Mouse (Mus musculus) cerebellum, postnatal 4 days (tissue): ENCODE data around the gene Lax1.
"Not testable (repeated sequence)": the region's sequence is repeated elsewhere in the genome, so short reads cannot be mapped to it uniquely, and the experiment has no call there.

Experiments used
- DNase-seq, 2 experiments: peaks; one replicate each; pipeline ENCODE4 v3.0.0; 2022; ENCODE audit warnings: low spot score in 2 of 2, mixed read lengths in 1 of 2

Lax1 gene

DNA sequence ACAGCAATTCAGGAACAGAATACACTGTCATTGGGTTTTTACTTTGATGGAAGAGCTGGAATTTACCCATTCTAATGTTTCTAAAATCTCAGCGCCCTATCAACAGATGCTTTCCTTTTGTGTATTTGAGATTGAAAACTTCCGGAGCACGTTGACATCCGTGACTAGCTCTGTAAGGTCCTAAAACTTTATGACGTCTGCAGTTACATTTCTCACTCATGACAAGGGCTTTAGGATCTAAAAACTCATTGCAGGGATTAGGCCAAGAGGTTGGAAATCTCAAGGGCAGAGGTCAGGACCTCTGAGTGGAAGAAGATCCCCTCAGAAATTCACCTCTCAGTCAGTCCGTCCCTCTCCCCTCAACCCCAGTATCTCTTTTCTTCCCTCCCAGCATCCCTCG is 1.6 kb downstream of the Lax1 start:
- DNase-seq, result no peak

DNA sequence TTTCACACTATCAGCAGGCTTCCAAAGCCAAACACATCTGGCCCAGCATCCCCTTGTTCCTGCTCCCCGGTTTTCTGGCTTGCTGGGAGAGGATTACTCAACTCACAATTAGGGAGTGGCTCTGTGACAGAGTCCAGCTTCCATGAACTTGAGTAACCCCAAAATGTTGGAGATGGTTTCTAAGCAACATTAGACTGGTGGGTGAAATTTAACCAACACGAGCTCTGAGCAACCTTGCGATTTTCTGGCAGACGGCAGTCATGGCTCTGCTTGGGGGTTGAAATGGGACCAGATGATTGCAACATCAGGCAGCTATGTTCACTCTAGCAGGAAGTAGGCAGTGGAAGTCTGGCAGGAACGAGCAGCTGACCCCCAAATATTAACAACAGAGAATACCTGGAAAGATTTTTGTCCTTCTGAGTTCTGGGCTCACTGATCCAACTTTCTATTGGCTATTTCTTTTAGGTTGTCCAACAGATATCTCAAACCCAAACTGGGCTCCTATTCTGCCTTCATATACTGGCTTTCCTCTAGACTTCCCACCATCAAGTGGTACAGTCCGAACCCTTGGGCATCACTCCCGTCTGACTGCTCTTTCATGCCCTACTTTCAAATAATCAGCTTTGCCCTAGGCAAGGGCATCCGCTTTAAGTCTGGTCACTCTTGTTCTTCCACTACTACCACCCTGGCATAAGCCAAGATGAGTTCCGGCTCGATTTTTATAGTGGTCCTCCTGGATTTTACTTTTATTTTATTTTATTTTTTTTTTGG is 4.0 kb downstream of the Lax1 start:
- DNase-seq, result no peak

DNA sequence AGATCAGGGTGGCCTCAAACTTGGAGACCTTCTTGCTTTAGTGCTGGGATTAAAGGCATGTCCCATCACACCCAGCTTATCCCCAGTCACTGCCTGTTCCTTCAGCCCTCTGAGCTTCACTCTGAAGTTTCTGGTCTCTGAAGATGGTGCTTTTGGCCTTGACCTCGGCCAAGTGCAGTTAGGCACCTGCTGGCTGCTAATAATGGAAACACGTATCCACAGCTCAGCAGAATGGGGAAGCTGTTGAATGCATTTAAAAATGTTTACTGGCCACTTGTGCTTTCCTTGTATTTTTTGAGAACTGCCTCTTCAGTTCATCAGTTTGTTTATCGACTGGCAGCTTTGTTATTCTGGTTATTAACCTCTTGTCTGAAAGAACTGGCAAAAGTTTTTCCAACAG is 18.1 kb downstream of the Lax1 start:
- DNase-seq, result no peak

DNA sequence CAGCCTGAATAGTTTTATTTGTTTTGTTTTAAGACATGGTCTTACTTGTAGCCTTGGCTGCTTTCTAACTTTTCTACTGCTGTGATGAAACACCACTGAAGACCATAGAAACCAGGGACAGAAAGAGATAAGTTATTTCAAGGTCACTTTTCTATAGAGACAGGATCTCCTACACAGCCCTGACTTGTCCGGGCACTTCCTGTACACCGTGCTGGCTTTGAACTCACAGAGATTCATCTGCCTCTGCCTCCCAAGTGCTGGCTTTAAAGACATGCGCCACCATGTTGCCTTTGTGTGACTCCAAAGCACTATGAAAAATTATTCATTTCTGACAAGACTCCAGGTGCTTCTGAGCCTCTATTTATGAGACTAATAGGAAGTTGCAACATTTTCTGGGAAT is 18.6 kb downstream of the Lax1 start:
- DNase-seq, result no peak

DNA sequence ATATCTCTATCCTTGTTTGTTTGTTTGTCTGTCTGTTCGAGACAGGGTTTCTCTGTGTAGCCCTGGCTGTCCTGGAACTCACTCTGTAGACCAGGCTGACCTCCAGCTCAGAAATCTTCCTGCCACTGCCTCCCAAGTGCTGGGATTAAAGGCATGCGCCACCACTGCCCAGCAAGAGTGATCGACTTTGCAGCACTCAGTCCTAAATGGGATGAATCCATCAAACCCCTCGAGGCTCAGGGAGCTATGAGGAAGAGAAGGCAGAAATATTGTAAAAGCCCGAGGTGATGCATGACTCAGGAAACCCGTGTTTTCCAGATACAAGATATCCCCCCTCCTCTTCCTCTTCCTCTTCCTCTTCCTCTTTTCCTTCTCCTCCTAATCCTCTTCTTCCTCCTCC is 19.1 kb downstream of the Lax1 start:
- no peak for DNase-seq

DNA sequence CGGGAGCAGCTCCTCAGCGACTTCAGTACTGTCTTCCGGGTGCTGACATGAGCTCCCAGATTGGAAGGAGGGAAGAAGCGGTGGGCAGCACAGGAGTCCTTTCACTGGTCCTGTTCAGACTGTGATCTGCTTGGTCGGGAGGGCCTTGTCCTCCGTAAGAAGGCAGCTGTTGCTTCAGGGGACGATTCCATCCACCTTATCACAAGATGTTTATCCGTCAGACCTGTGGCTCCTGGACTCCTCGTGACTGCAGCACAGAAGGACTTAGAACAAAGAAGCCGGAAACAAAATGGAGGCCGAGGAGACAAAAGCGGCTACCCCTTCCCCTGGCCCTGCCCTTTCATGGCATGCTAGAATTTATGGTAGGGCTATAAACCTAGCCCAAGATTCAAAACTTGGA is 19.7 kb downstream of the Lax1 start:
- no peak for DNase-seq

DNA sequence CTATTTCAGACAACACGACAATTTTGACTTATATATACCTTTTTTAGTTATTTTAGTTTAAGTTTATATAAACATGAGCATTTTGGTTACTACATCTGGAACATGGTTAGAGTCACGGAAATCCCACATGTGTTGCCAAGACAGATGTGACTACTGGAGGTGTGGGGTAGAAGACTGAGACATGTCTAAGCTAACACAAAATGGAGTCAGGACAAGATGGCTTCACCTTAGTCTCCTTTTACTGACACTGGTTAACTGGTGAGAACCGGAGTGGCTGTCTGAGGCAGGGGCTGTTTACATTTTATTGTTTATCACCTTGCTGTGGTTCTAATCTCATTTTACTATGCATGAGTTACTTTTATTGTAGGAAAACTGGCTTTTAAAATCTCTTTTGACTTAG is 21.3 kb downstream of the Lax1 start:
- no peak for DNase-seq

DNA sequence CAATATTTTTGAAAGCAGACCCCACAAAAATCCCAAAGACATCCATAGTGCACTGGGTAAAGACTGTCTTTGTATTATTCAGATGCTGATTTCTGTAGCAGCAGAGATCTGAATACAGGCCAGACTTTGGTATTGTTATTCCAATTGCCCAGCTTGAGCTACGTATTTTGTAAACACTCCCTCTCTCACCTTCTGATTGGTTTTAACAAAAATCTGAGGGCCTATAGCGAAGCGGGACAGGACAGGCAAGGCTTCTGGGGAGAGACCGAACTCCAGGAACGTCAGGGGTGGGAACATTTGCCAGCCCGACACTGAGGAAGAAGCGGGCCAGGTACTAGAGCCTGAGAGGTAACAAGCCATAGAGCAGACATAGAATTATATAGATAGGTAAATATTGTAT is 22.2 kb downstream of the Lax1 start:
- no peak for DNase-seq

DNA sequence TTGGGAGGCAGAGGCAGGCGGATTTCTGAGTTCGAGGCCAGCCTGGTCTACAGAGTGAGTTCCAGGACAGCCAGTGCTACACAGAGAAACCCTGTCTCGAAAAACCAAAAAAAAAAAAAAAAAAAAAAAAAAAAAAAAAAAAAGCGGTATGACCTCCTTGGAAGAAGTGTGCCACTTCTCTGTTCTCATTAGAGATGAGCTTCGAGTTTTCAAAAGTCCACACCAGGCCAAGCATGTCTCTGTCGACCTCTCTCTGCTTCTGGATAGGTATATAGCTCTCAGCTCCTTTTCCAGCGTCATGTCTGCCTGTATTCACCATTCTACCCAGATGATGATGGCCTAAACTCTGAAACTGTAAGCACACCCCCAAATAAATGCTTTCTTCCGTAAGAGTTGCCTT is 24.2 kb downstream of the Lax1 start:
- DNase-seq, result not testable (repeated sequence)

DNA sequence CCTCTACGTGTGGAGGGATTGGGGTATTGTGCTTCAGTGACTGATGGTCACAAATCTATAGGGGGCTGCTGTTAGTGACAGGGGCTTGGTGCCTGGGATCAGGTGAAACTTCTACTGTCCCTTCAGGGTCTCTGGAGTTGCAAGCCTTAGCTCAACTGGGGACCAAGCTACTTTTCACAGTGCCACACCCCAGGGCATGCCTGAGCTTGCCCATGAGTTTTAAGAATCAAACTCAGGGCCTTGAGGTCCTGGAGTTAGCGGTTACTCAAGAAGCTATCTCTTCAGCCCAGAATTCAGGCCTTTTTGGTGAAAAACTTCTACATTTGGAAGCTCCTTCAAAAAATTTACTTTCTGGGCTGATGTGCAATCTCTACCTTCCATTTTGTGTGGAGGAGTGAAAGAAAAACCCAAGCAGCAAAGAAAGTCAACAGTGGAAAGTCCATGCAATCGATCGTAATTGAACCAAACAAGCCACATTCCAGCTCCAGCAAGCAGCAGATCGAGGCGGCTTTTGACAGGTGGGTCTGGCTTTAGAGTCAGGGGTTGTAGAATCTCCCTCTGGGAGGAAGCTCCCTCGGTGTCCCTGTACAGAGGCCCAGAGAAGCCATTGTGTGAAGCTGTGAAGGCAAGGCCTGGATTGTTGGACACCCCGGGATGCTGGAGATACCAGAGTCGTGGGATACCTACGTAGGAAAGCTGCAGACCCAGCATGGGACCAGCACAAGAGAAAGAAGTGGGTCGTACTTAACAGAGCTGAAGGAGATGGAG is 25.5 kb downstream of the Lax1 start:
- DNase-seq, result no peak

DNA sequence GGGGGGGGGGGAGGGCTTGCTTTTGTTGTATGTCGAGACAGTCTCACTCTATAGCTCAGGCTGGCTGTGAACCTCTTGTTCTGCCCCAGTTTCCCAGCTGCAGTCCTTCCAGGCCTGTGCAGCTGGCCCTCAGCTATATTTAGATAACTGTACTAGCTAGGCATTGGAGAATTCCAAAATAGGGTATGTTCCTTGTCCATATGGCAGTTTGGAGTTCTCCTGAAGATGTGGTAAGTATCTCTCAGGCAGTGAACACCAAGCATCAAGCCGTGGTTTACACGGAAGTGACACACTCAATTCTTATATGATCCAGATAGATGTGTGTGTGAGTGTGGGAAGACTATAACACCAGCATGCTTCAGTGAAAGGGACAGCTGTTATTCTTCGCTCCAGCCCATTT is 26.5 kb downstream of the Lax1 start:
- no peak for DNase-seq

DNA sequence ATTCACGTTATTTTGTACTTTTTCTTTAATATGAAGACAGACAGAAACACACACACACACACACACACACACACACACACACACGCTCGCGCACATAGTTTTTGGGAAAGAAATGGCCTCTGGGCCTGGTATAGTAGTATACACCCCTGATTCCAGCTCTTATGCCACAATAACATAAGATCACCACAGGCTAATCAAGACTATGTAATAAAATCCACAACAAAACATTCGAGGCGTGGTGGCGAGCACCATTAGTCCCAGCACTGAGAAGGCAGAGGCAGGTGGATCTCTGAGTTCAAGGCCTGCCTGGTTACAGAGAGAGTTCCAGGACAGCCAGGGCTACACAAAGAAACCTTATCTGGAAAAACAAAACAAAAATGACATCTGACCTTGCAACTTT is 27.0 kb downstream of the Lax1 start:
- no peak for DNase-seq

DNA sequence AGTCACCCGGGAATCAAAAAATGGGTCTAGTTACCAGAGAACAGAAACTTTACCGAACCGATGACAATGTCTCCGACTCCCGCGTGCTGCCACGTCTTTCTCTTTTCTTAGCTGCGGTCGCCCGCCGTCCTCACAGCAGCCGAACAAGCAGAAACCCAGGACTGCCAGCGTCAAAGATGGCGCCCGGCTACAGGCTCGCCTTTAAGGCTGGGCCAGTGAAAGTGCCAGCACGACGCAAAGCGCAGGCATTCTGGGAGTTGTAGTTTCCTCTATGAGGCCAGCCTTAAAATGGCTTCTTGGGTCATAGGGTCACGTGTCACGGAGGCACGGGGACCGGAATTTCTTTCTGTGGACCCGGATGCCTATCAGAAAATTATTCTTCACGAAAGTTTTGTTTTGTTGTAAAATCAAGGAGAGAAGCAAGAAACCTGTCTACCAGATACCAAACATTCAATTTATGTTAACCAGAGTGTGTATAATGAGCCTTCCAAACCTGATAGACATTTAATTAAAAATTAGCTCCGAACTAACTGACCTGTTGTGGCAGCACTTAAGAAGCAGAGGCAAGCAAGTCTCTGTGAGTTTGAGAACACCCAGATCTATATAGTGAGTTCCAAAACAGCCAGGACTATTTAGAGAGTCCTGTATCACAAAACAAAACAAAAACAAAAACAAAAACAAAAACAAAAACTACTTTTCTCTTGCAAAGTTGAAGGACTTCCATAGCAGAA is 28.5 kb downstream of the Lax1 start, which contains the start of gene Gm38394:
Gene Gm38394, minus strand, starts transcription at position 116 of the 731 bp plus-strand sequence.
- peak; percentile 74 to 86 for DNase-seq

DNA sequence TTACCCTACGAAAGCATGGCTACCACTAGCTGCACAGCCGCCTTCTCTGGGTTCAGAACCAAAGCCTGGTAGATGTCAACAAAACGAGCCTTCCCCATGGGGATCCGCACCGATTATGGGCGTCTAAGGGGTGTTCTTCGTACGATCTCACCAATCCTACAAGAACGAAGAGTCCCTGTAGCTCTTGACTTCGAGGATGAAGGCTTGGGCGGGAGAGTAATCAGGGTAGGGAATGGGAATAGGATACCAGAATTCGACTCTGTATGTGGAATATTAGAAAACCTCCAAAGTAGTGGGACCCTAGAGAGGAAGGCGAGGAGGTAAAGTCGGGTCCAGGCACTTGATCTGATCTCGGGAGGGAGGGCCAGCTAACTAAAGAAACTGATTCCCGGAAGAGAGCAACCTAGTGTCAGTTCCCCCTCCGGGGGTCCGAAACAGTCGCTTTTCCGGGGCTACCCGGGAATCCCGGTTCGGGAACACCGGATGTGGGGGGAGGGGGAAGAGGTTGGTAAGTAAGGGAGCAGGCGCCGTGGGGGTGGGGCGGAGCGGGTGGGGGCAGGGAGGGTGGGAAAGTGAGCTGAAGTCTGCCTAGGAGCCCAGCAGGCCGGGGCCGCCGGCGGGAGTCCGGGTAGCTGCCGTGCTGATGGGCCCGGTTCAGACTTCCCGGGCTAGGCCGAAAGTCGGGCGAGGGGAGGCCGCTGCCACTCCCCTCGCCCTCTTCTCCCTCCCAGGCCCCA is 29.3 kb downstream of the Lax1 start, which contains the start of gene Zbed6:
Gene Zbed6, minus strand, starts transcription at position 420 of the 737 bp plus-strand sequence.
- peak; percentile 52 to 73 for DNase-seq

DNA sequence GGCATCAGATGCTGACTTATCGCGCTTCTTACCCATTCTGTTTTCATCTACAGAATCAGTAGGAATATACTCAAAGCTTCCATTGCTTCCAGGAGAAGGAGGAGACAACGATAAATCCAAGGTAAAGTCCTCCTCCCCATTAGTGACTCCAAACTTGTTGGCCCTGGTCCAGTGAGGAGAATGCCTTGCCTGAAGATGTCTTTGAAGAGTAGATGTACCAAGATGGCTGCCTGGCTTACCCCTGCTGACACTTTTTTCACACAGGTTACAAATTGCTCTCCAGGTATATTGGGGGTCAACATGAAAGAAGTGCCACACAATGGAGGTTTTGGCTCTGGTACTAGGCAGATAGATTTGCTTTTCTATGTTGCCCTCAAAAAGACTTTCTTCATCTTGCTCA is 31.0 kb downstream of the Lax1 start:
- DNase-seq, result no peak

DNA sequence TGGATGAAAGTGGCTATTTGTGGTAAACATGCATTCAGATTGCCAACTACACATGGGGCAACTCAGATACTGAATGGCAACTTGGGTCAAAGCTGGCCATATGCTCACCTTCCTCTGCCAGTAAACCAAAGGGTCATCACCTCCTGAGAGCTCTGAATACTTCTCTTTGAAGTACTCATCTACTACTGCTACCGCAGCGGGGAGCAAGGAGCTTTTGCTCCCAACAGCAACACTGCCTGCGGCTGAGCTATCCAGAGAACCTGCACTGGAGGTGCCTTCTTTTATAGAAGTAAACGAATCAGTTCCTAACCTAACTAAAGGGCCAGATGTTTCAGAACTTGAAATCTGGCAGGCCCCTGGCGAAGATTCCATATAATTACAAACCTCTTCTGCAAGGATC is 33.1 kb downstream of the Lax1 start:
- no peak for DNase-seq

DNA sequence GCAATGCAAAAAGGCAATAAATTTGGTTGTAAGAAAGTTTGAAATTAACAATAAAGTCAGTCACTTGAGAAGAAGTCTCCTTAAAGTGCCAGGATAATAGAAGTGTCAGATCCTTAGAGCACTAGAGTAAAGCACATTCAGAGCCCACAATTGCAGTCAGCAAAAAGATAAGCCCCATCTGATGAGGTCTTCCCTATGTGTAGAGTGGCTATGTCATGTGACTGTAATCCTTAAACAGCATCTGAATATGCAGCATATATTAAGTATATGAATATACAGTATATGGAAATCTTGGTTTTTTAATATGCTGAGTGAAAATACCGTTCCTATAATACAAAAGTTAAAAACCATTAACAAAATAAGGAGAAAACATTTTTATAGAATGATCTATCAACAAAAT is 36.9 kb downstream of the Lax1 start:
- DNase-seq, result no peak

DNA sequence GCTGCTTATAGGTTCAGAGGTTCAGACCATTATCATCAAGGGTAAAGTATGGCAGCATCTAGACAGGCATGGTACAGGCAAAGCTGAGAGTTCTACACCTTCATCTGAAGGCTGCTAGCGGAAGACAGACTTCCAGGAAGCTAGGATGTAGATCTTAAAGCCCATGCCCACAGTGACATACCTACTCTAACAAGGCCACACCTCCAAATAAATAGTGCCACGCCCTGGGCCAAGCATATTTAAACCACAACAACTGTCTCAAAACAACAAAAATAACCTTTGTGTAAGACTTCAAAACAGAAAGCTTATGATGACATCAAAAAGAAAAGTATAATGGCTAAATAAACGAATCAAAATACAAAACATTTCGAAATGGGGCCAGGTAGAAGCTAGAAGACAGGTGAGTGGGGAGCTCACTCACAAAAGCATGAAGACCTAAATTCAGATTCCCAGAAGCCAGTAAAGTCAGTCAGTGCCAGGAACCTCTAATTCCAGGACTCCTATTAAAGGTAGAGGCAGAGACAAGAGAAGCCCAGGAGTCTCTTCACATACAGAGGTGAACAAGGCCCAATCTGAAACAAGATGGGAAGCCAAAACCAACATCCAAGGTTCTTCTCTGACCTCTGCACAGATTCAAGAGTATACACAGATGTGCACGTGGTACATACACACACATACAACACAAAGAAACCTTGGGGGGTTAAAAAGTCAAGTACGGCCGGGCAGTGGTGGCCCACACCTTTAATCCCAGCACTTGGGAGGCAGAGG is 39.4 kb downstream of the Lax1 start:
- no peak for DNase-seq

DNA sequence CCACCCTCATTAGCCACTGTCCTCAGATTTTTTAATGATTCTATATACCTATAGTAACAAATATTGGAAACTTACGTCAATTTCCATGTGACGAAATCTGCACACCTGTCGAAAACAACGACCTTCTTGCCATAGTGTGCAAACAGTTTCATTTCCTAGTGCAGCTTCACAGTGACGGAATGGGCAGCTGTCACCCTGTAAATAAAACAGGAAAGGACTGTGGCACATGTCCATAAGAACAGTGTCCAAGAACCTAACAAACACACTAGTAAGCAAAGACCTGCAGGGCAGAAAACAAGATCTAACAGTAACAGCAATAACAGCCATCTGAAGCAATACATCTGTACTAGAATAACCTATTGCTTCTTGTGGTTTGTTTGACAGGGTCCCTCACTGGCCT is 44.3 kb downstream of the Lax1 start:
- DNase-seq, result no peak

DNA sequence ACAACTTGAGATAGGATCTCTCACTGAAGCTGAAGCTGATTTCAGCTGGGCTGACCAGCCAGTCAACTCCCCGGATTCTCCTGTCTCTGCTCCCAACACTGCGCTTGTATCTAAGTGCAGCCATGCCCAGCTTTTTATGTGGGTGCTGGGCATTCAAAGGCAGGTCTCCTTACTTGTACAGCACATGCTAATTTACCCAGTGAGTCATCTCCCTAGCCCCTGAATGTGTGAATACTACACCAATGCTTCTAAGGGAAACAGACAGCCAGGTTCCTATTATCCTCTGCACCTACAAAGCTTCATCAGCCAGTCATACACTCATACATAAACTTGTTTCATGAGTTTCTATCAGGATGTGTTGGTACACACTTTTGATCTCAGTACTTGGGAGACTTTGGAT is 48.7 kb downstream of the Lax1 start:
- DNase-seq, result no peak

DNA sequence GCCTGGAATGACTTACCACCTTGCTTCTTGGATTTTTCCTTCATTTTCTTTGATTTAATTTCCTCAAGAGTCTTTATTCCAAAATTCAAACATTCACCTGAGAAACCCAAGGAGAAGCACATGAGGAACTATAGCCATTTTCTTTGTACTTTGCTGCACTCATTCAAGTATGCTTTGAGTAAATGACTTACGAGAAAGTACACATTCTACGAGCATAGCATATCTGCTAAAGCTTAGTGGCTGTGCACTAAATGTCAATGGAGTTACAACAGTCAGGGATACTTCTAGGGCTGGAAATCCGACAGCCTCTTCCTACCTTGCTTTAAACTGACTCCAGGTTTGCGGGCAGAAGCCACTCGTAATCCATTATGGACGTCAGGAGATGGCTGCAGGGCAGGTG is 51.4 kb downstream of the Lax1 start:
- DNase-seq, result no peak
